Mouse (Mus musculus): ENCODE measurements around the gene Dcaf15. TPM values are rescaled to one million over a fixed set of nuclear protein-coding genes. Genes with fewer than 3 reads are reported as not detected.

The Dcaf15 gene
- polyA plus RNA-seq, 1 experiment from 2014 or later, result 14.5 TPM

GRCm38 (mm10) chr8:84067911-84068310 is 36.7 kb downstream of the Dcaf15 start:
- no peak for ATAC-seq (replicated peaks; ENCODE audit: low FRiP score)
- Histone ChIP-seq H3K4me1 (replicated peaks; ENCODE audit: control insufficient read depth, insufficient read depth, low read length) (peaks cover 2% of the 10 kb centered on the region; the same call in 1 of the 2 replicates), H3K27me3 (ENCODE audit: control insufficient read depth, insufficient read depth, low read length) (no peaks in the 10 kb centered on the region), H3K9ac (ENCODE audit: low read length) (no peak overlapping the region), H3K36me3 (ENCODE audit: control insufficient read depth, insufficient read depth, low read length) (no peaks in the 10 kb centered on the region), H3K4me2 (ENCODE audit: low read depth, low read length, severe bottlenecking) (peak overlapping the region; percentile 50), H3K27ac (ENCODE audit: low read depth, low read length) (no peak overlapping the region), H3K4me3 (ENCODE audit: low read depth, low read length) (no peak overlapping the region), H3K9me3 (ENCODE audit: control insufficient read depth, low read length) (no peaks in the 10 kb centered on the region)
- no peak for DNase-seq (ENCODE audit: low spot score)
- 88% methylated on average over 7 of the region's 7 CpGs for WGBS

- peak overlapping the region; percentile 96 for H3K4me3 ChIP-seq (ENCODE audit: low read depth, low read length)
- WGBS, result under 1% methylated on average over 43 of the region's 58 CpGs
- ATAC-seq (replicated peaks; ENCODE audit: low FRiP score) (peak; percentile 69), DNase-seq (ENCODE audit: low spot score) (peak; percentile 97)
- peak overlapping the region; percentile 50 for H3K4me2 ChIP-seq (ENCODE audit: low read depth, low read length, severe bottlenecking)
- H3K9me3 ChIP-seq (ENCODE audit: control insufficient read depth, low read length), result no peaks in the 10 kb centered on the region
- H3K9ac ChIP-seq (ENCODE audit: low read length), result peak overlapping the region; percentile 89
- H3K4me1 ChIP-seq (replicated peaks; ENCODE audit: control insufficient read depth, insufficient read depth, low read length), result peaks cover 2% of the 10 kb centered on the region; the same call in 1 of the 2 replicates
- no peaks in the 10 kb centered on the region for H3K36me3 ChIP-seq (ENCODE audit: control insufficient read depth, insufficient read depth, low read length)
- peak overlapping the region; percentile 91 for H3K27ac ChIP-seq (ENCODE audit: low read depth, low read length)
- no peaks in the 10 kb centered on the region for H3K27me3 ChIP-seq (ENCODE audit: control insufficient read depth, insufficient read depth, low read length)
These were observed 37.5 kb downstream of the Dcaf15 start for GRCm38 (mm10) chr8:84067047-84067573.

- Histone ChIP-seq H3K4me1 (replicated peaks; ENCODE audit: control insufficient read depth, insufficient read depth, low read length) (peaks cover 2% of the 10 kb centered on the region; the same call in 1 of the 2 replicates), H3K4me3 (ENCODE audit: low read depth, low read length) (peak within 1 kb of the TSS; percentile 96), H3K4me2 (ENCODE audit: low read depth, low read length, severe bottlenecking) (peak within 1 kb of the TSS; percentile 81), H3K27me3 (ENCODE audit: control insufficient read depth, insufficient read depth, low read length) (no peaks in the 10 kb centered on the region), H3K9me3 (ENCODE audit: control insufficient read depth, low read length) (no peaks in the 10 kb centered on the region), H3K36me3 (ENCODE audit: control insufficient read depth, insufficient read depth, low read length) (no peaks in the 10 kb centered on the region), H3K27ac (ENCODE audit: low read depth, low read length) (peak within 1 kb of the TSS; percentile 91), H3K9ac (ENCODE audit: low read length) (peak within 1 kb of the TSS; percentile 89)
- peak; percentile 99 for ATAC-seq (replicated peaks; ENCODE audit: low FRiP score)
- peak; percentile 99 for DNase-seq (ENCODE audit: low spot score)
- WGBS, result under 1% methylated on average over 51 of the region's 51 CpGs
These were observed 38.2 kb downstream of the Dcaf15 start, which contains the start of gene Rfx1 for GRCm38 (mm10) chr8:84066291-84066930. Gene Rfx1 (plus strand): TSS chr8:84066834.

GRCm38 (mm10) chr8:84065457-84066072 is 39.0 kb downstream of the Dcaf15 start:
- Histone ChIP-seq H3K4me3 (ENCODE audit: low read depth, low read length) (peak overlapping the region; percentile 96), H3K4me1 (replicated peaks; ENCODE audit: control insufficient read depth, insufficient read depth, low read length) (peaks cover 2% of the 10 kb centered on the region; the same call in 1 of the 2 replicates), H3K36me3 (ENCODE audit: control insufficient read depth, insufficient read depth, low read length) (no peaks in the 10 kb centered on the region), H3K27me3 (ENCODE audit: control insufficient read depth, insufficient read depth, low read length) (no peaks in the 10 kb centered on the region), H3K4me2 (ENCODE audit: low read depth, low read length, severe bottlenecking) (peak overlapping the region; percentile 81), H3K9ac (ENCODE audit: low read length) (peak overlapping the region; percentile 75), H3K27ac (ENCODE audit: low read depth, low read length) (peak overlapping the region; percentile 39; the same call in 1 of the 2 replicates), H3K9me3 (ENCODE audit: control insufficient read depth, low read length) (no peaks in the 10 kb centered on the region)
- 32% methylated on average over 5 of the region's 5 CpGs for WGBS
- ATAC-seq (replicated peaks; ENCODE audit: low FRiP score), result no peak
- no peak for DNase-seq (ENCODE audit: low spot score)

GRCm38 (mm10) chr8:84065037-84065436 is 39.5 kb downstream of the Dcaf15 start, which contains the start of gene Gm10643:
Gene Gm10643 (minus strand): TSS chr8:84065137.
- H3K4me3 ChIP-seq (ENCODE audit: low read depth, low read length), result peak within 1 kb of the TSS; percentile 96
- H3K27me3 ChIP-seq (ENCODE audit: control insufficient read depth, insufficient read depth, low read length), result no peaks in the 10 kb centered on the region
- peak within 1 kb of the TSS; percentile 39; the same call in 1 of the 2 replicates for H3K27ac ChIP-seq (ENCODE audit: low read depth, low read length)
- H3K36me3 ChIP-seq (ENCODE audit: control insufficient read depth, insufficient read depth, low read length), result no peaks in the 10 kb centered on the region
- no peaks in the 10 kb centered on the region for H3K9me3 ChIP-seq (ENCODE audit: control insufficient read depth, low read length)
- H3K9ac ChIP-seq (ENCODE audit: low read length), result peak within 1 kb of the TSS; percentile 75
- H3K4me2 ChIP-seq (ENCODE audit: low read depth, low read length, severe bottlenecking), result peak within 1 kb of the TSS; percentile 81
- no peak for ATAC-seq (replicated peaks; ENCODE audit: low FRiP score)
- WGBS, result 82% methylated on average over 1 of the region's 1 CpGs
- H3K4me1 ChIP-seq (replicated peaks; ENCODE audit: control insufficient read depth, insufficient read depth, low read length), result peaks cover 2% of the 10 kb centered on the region; the same call in 1 of the 2 replicates
- no peak for DNase-seq (ENCODE audit: low spot score)

- WGBS, result 79% methylated on average over 8 of the region's 8 CpGs
- peaks cover 2% of the 10 kb centered on the region; the same call in 1 of the 2 replicates for H3K4me1 ChIP-seq (replicated peaks; ENCODE audit: control insufficient read depth, insufficient read depth, low read length)
- H3K36me3 ChIP-seq (ENCODE audit: control insufficient read depth, insufficient read depth, low read length), result no peaks in the 10 kb centered on the region
- H3K9ac ChIP-seq (ENCODE audit: low read length), result no peak overlapping the region
- H3K9me3 ChIP-seq (ENCODE audit: control insufficient read depth, low read length), result no peaks in the 10 kb centered on the region
- H3K4me3 ChIP-seq (ENCODE audit: low read depth, low read length), result no peak overlapping the region
- no peak for DNase-seq (ENCODE audit: low spot score)
- no peaks in the 10 kb centered on the region for H3K27me3 ChIP-seq (ENCODE audit: control insufficient read depth, insufficient read depth, low read length)
- H3K4me2 ChIP-seq (ENCODE audit: low read depth, low read length, severe bottlenecking), result no peak overlapping the region
- H3K27ac ChIP-seq (ENCODE audit: low read depth, low read length), result no peak overlapping the region
- ATAC-seq (replicated peaks; ENCODE audit: low FRiP score), result no peak
These were observed 40.5 kb downstream of the Dcaf15 start for GRCm38 (mm10) chr8:84063861-84064610.

- Histone ChIP-seq H3K9me3 (ENCODE audit: control insufficient read depth, low read length) (no peaks in the 10 kb centered on the region), H3K4me1 (replicated peaks; ENCODE audit: control insufficient read depth, insufficient read depth, low read length) (no peaks in the 10 kb centered on the region), H3K27me3 (ENCODE audit: control insufficient read depth, insufficient read depth, low read length) (no peaks in the 10 kb centered on the region), H3K9ac (ENCODE audit: low read length) (no peak overlapping the region), H3K4me2 (ENCODE audit: low read depth, low read length, severe bottlenecking) (no peak overlapping the region), H3K36me3 (ENCODE audit: control insufficient read depth, insufficient read depth, low read length) (no peaks in the 10 kb centered on the region), H3K27ac (ENCODE audit: low read depth, low read length) (no peak overlapping the region), H3K4me3 (ENCODE audit: low read depth, low read length) (no peak overlapping the region)
- no peak for DNase-seq (ENCODE audit: low spot score)
- WGBS, result 90% methylated on average over 2 of the region's 2 CpGs
- no peak for ATAC-seq (replicated peaks; ENCODE audit: low FRiP score)
These were observed 44.3 kb downstream of the Dcaf15 start for GRCm38 (mm10) chr8:84060245-84060644.

- no peaks in the 10 kb centered on the region for H3K36me3 ChIP-seq (ENCODE audit: control insufficient read depth, insufficient read depth, low read length)
- no peaks in the 10 kb centered on the region for H3K9me3 ChIP-seq (ENCODE audit: control insufficient read depth, low read length)
- no peak overlapping the region for H3K4me2 ChIP-seq (ENCODE audit: low read depth, low read length, severe bottlenecking)
- WGBS, result 87% methylated on average over 2 of the region's 2 CpGs
- DNase-seq (ENCODE audit: low spot score) (no peak), ATAC-seq (replicated peaks; ENCODE audit: low FRiP score) (no peak)
- no peak overlapping the region for H3K9ac ChIP-seq (ENCODE audit: low read length)
- H3K27me3 ChIP-seq (ENCODE audit: control insufficient read depth, insufficient read depth, low read length), result no peaks in the 10 kb centered on the region
- no peak overlapping the region for H3K27ac ChIP-seq (ENCODE audit: low read depth, low read length)
- H3K4me3 ChIP-seq (ENCODE audit: low read depth, low read length), result no peak overlapping the region
- no peaks in the 10 kb centered on the region for H3K4me1 ChIP-seq (replicated peaks; ENCODE audit: control insufficient read depth, insufficient read depth, low read length)
These were observed 45.3 kb downstream of the Dcaf15 start for GRCm38 (mm10) chr8:84059226-84059625.
